Mouse (Mus musculus) telencephalon, adult 2 months (tissue): ENCODE measurements around the gene Gjd3.
"Not testable (repeated sequence)": the region's sequence is repeated elsewhere in the genome, so short reads cannot be mapped to it uniquely, and the experiment has no call there.

Experiments used
- DNase-seq: peaks from one replicate; pipeline ENCODE4 v3.0.0-alpha.2; 2011; ENCODE audit warnings: low read depth, low spot score

Gjd3 gene

DNA sequence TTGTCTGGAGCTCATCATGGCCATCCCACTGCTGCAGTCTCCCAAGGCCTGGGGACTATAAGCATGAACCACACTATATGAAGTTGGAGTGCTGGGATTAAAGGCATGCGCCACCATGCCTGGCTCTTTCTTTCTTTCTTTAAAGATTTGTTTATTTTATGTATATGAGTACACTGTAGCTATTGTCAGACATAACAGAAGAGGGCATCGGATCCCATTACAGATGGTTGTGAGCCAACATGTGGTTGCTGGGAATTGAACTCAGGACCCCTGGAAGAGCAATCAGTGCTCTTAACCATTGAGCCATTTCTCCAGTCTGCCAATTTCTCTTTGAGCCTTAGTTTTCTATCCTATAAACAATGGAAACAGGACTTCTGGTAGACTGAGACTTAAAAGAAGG is 49.0 kb downstream of the Gjd3 start:
- DNase-seq: not testable (repeated sequence)

DNA sequence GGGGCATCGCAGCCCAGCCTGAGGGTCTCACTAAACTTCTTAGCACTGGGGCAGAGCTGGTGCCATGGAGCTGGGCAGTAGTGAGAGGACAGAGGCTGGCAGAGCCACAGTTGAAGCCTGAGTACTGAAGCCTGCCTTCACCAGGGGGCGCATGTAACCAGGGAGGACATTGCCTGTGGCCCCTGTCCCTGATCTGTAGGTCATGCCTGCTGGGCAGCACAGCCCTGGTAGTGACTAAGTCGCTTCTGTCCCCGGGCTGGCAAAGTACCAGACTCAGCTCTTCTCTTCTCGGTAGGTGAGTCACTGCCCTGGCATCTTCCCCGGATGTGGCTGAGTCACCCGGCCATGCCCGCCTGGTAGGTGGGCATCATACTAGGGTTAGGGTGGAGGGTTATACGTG is 49.7 kb downstream of the Gjd3 start:
- DNase-seq: no peak

DNA sequence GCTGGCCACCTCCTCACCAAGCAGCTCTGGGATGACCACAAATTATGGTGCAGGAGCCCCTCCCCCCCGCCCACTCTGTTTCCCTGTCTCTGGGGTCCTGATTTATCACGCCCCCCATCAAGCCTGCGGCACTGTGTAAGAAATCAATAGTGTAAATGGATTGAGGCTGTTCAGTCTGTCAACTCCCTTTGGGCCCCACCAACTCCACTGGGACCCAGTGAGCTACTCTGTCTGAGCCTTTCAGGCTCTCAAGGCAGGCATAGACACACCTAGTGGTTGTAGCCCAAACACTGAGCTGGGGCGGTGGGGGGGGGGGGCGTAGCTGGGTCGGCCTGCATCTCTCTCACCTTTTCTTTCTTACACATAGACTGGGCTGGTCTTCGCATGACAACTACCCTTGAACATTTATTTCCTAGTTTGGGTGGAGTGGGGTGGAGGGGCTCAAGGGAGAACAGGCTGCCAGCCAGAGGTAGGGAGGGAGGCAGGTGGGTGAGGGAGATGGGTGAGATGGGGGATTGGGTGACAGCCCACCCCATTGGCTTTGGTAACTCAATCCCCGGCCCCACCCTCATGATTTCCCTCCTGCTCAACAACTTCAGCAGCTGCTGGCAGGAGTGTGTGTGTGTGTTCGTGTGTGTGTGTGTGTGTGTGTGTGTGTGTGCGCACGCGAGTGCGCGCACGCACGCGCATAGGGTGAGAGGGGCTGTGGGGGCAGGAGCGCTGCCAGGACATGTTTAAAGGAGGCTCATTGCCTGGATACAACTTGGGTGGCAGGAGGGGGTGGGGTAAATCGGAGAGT is 50.3 kb downstream of the Gjd3 start:
- no peak for DNase-seq
